Comparison of ENCODE assay signal across 20 mouse cellular contexts in the genomic region with DNA sequence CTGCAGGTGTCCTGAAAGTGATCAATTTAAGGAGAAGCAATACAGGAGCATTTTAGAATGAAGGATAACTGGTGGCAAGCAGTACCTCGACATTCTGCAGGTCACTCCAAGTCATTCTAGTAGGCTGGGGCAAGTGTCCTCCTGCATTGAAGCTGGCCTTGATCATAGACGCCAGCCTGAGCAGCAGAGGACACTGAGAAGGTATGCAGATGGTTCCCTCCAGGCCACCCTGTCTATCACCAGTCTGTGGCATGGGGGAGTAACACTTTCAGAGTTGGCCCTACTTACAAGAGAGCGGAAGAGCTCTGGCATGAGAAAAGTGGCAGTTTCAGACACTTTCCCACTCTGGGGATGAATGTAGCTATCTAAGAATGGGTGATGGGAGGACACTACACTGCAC.
DNase-seq lines count a peak whose midpoint lies in the region; TF ChIP-seq lines count a peak whose summit lies in the region.
"Had no signal": no experiment of that assay in that cellular context is flagged by ENCODE, and none has a peak within 500 bp of the region (broad histone marks: within the 10 kb centered on the region; RNA-seq: fewer than 3 reads in every experiment).

No protein-coding gene starts in this region.

- no peak overlapping the region for H3K4me3 ChIP-seq in cerebellum, adult 2 months (replicated peaks; ENCODE audit: insufficient read depth, low read depth, low read length)
- H3K4me3 ChIP-seq: embryonic facial prominence, embryonic 10.5 days; erythroblast, embryonic 14.5 days; forebrain, embryonic 10.5 days; gastrocnemius, adult 2 months; heart, embryonic 10.5 days; hindbrain, embryonic 13.5 days had no signal

- no peak overlapping the region for H3K27ac ChIP-seq in cerebellum, adult 2 months (ENCODE audit: insufficient read depth, low read length)
- H3K27ac ChIP-seq: embryonic facial prominence, embryonic 10.5 days; gastrocnemius, adult 2 months; heart, embryonic 10.5 days; hindbrain, embryonic 13.5 days; hindbrain, postnatal 0 days had no signal

- H3K4me1 ChIP-seq in cerebellum, adult 2 months (ENCODE audit: control insufficient read depth, insufficient read depth, low read length): peaks cover 9% of the 10 kb centered on the region

- no peak for TF ChIP-seq CTCF in cerebellum, adult 2 months (IDR thresholded peaks at IDR 0.05; ENCODE audit: borderline replicate concordance, insufficient read depth, low read depth, low read length)

- DNase-seq in cerebellum, adult 2 months: peak; percentile 27 to 57
- DNase-seq in cerebellum, adult 11 months: no peak
- DNase-seq in brain, adult 2 months (ENCODE audit: low read depth, low spot score): peak; percentile 35
- DNase-seq in cerebellum, adult 9-11 months: peak; percentile 34
- peak; percentile 31 for DNase-seq in cerebellum, postnatal 36 days
- DNase-seq in heart, postnatal 10 days: no peak
- DNase-seq: adrenal gland, postnatal 14 days; gastrocnemius, adult 2 months; gastrocnemius, postnatal 36 days; heart, adult 18-20 months; heart, postnatal 14 days; kidney, adult 11 months had no signal

- WGBS in cerebellum, adult 2 months: 19% methylated on average over 3 of the region's 3 CpGs

- no peak for TF ChIP-seq POLR2A in cerebellum, adult 2 months (IDR thresholded peaks at IDR 0.05; ENCODE audit: borderline replicate concordance, insufficient read depth, low read length)

- intact Hi-C loops in heart, postnatal 10 days (cut with DNase I): no loop called here

- no peaks in the 10 kb centered on the region for H3K27me3 ChIP-seq in cerebellum, adult 2 months (ENCODE audit: control insufficient read depth, insufficient read depth, low read length)
- H3K27me3 ChIP-seq: CH12.LX; hindbrain, embryonic 13.5 days; Patski had no signal

Comparison
In these comparisons a context has a peak if more than half of its experiments do, and no peak if none do; other contexts are left out.
1. DNase-seq: peak in cerebellum, adult 2 months (2 of 2), brain, adult 2 months (single experiment), cerebellum, adult 9-11 months (single experiment) and cerebellum, postnatal 36 days (2 of 2); none in cerebellum, adult 11 months (single experiment) and heart, postnatal 10 days (0 of 2).